Mouse (Mus musculus) limb, embryonic 12.5 days (tissue): ENCODE data around the gene Peg3. TPM values are rescaled to one million over a fixed set of nuclear protein-coding genes. Genes with fewer than 3 reads are reported as not detected.
"Not testable (repeated sequence)": the region's sequence is repeated elsewhere in the genome, so short reads cannot be mapped to it uniquely, and the experiment has no call there.

ENCODE experiments used
- ATAC-seq: fragments of 200-750 bp; cut with Nextera tagmentation; 2 replicates; pipeline ENCODE4 v1.8.0; 2017; ENCODE audit warnings: low read depth, moderate TSS enrichment; ENCODE audit not compliant: insufficient number of reproducible peaks, insufficient read depth, low FRiP score, low TSS enrichment
- H3K27ac ChIP-seq: fragments of 300-500 bp; sonication (generic); 2 replicates; pipeline ENCODE4 v1.5.1; 2016; ENCODE audit warnings: mild to moderate bottlenecking, moderate library complexity
- H3K27me3 ChIP-seq: fragments of 300-500 bp; sonication (generic); 2 replicates; pipeline ENCODE4 v1.6.1; 2016; ENCODE audit warnings: mild to moderate bottlenecking, moderate library complexity
- H3K36me3 ChIP-seq: fragments of 300-500 bp; sonication (generic); 2 replicates; pipeline ENCODE4 v1.6.1; 2016; ENCODE audit warnings: mild to moderate bottlenecking, moderate library complexity
- H3K4me1 ChIP-seq: fragments of 300-500 bp; sonication (generic); replicated peaks from 2 replicates; pipeline ENCODE4 v1.6.1; 2016
- H3K4me2 ChIP-seq: fragments of 300-500 bp; sonication (generic); 2 replicates; pipeline ENCODE4 v1.6.1; 2016; ENCODE audit warnings: mild to moderate bottlenecking, moderate library complexity
- H3K4me3 ChIP-seq: fragments of 300-500 bp; sonication (generic); replicated peaks from 2 replicates; pipeline ENCODE4 v1.5.1; 2016; ENCODE audit warnings: mild to moderate bottlenecking
- H3K9ac ChIP-seq: fragments of 300-500 bp; sonication (generic); replicated peaks from 2 replicates; pipeline ENCODE4 v1.6.1; 2016; ENCODE audit warnings: mild to moderate bottlenecking, moderate library complexity
- H3K9me3 ChIP-seq: fragments of 300-500 bp; sonication (generic); 2 replicates; pipeline ENCODE4 v1.6.1; 2016; ENCODE audit warnings: mild to moderate bottlenecking, moderate library complexity
- WGBS: fragments of 180-500 bp; shearing (Covaris S2); methylation state at CpG from one replicate; pipeline ENCODE4 v1.1.7; 2016; 5-methylcytosine and 5-hydroxymethylcytosine counted together
- polyA plus RNA-seq: library from polyadenylated mRNA; unstranded; fragments of >200 nt; fragmentation: Nextera tagmentation; extraction: Ambion mirVana; gene quantifications from 2 replicates; pipeline ENCODE4 v1.2.1, GENCODE M21; 2016

Peg3 gene
- polyA plus RNA-seq: 217 and 263 TPM in 2 replicates

DNA sequence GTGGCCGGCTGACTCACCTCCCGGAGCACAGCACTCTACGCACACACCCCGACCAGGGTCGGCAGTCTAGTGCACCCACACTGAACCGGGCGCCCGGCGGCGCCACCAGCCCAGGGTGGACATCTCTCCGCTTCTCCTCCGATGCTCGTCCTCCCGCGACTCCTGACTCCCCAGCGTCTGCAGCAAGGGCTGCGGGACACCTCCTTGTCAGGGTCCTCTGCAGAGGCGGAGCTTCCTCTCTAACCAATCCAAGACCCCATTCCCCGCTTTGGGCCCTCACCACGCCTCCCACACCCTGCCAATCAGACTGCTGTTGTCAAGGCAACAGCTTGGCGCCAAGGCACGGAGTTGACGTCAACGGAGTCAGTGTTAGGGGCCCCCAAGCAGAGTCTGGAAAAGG, at the start of gene Peg3, which contains the start of gene Usp29:
Gene Peg3 (minus strand): TSS at position 191 of the 400 bp plus-strand sequence.
Gene Usp29 (plus strand): TSS at position 338 of the 400 bp plus-strand sequence.
- H3K4me3 ChIP-seq: peak within 1 kb of the TSS; percentile 62
- peak; percentile 66 for ATAC-seq
- peak within 1 kb of the TSS; percentile 55 for H3K4me2 ChIP-seq
- H3K36me3 ChIP-seq: peaks cover 19% of the 10 kb centered on the region
- peaks cover 46% of the 10 kb centered on the region for H3K9me3 ChIP-seq
- WGBS: 57% methylated on average over 24 of the region's 24 CpGs
- H3K27ac ChIP-seq: peak within 1 kb of the TSS; percentile 92
- peak within 1 kb of the TSS; percentile 65 for H3K9ac ChIP-seq
- H3K4me1 ChIP-seq: no peaks in the 10 kb centered on the region
- H3K27me3 ChIP-seq: no peaks in the 10 kb centered on the region

DNA sequence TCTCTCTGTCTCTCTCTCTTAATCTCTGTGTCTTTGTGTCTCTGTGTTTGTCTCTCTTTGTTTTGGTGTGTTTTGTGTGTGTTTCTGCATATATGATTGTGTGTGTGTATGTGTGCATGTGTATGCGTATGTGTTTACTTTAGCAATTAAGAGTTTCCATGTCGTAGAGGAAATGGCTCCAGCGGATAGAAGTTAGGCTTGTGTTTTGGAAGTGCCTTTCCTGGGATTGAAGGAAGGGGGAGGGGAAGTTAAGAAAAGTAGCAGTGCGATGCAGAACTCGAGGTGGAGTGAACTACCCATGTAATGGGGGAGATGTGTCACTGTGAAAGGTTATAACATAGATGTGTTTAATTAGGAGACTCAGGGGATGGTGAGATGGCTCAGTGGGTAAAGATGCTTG, 48.9 kb upstream of the Peg3 start:
- H3K4me3 ChIP-seq: no peak overlapping the region
- WGBS: 80% methylated on average over 5 of the region's 5 CpGs
- H3K27ac ChIP-seq: no peak overlapping the region
- no peak for ATAC-seq
- no peak overlapping the region for H3K9ac ChIP-seq
- no peaks in the 10 kb centered on the region for H3K9me3 ChIP-seq
- H3K36me3 ChIP-seq: no peaks in the 10 kb centered on the region
- H3K4me1 ChIP-seq: peaks cover 51% of the 10 kb centered on the region
- no peak overlapping the region for H3K4me2 ChIP-seq
- no peaks in the 10 kb centered on the region for H3K27me3 ChIP-seq

DNA sequence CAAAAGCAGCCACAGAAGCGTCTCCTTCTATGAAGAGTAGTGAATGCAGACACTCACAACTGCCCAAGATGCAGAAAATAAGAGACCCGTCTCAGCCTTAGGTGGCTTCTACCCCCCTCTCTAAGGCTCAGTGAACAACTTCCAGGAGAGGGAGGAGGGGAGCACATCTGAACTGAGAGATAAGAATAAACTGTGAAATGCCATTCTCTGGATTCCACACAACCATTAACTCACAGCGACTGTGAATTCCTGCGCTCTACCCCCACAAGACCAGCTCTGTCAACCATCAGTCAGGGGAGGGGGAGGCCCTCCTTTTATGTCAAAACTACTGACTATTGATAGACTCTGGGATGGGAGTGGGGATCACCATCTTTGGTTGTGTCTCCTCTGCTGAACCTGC, 47.5 kb upstream of the Peg3 start:
- H3K27ac ChIP-seq: peak overlapping the region; percentile 75

GRCm38 (mm10) chr7:6777107-6777506, 46.9 kb upstream of the Peg3 start:
- Histone ChIP-seq H3K4me3 (no peak overlapping the region), H3K9ac (no peak overlapping the region), H3K4me1 (peaks cover 33% of the 10 kb centered on the region), H3K9me3 (no peaks in the 10 kb centered on the region), H3K4me2 (no peak overlapping the region), H3K36me3 (no peaks in the 10 kb centered on the region), H3K27ac (peak overlapping the region; percentile 75), H3K27me3 (no peaks in the 10 kb centered on the region)
- no peak for ATAC-seq
- 66% methylated on average over 2 of the region's 2 CpGs for WGBS

More for the DNA sequence above, 47.5 kb upstream of the Peg3 start:
- Histone ChIP-seq H3K9me3 (no peaks in the 10 kb centered on the region), H3K9ac (no peak overlapping the region), H3K4me1 (peaks cover 38% of the 10 kb centered on the region), H3K36me3 (no peaks in the 10 kb centered on the region), H3K4me2 (no peak overlapping the region), H3K27me3 (no peaks in the 10 kb centered on the region), H3K4me3 (no peak overlapping the region)
- WGBS: 27% methylated on average over 4 of the region's 4 CpGs
- 0 out of 2 replicates have a peak, but pooled peaks have one; percentile 13 for ATAC-seq

- Histone ChIP-seq H3K4me3 (no peak overlapping the region), H3K4me1 (peaks cover 27% of the 10 kb centered on the region), H3K4me2 (no peak overlapping the region), H3K9me3 (no peaks in the 10 kb centered on the region), H3K9ac (no peak overlapping the region), H3K36me3 (no peaks in the 10 kb centered on the region), H3K27me3 (no peaks in the 10 kb centered on the region), H3K27ac (peak overlapping the region; percentile 75)
- 80% methylated on average over 10 of the region's 10 CpGs for WGBS
- ATAC-seq: no peak
Observed at GRCm38 (mm10) chr7:6776314-6777059, 46.3 kb upstream of the Peg3 start.

GRCm38 (mm10) chr7:6773865-6774413, 43.7 kb upstream of the Peg3 start:
- H3K4me3 ChIP-seq, H3K36me3 ChIP-seq, H3K9ac ChIP-seq, H3K27me3 ChIP-seq, ATAC-seq, H3K9me3 ChIP-seq, H3K27ac ChIP-seq, H3K4me2 ChIP-seq: not testable (repeated sequence)
- WGBS: 44% methylated on average over 11 of the region's 11 CpGs
- H3K4me1 ChIP-seq: peaks cover 39% of the 10 kb centered on the region

- Histone ChIP-seq H3K27ac (peak overlapping the region; percentile 79), H3K36me3 (peaks cover 26% of the 10 kb centered on the region), H3K9me3 (no peaks in the 10 kb centered on the region), H3K27me3 (no peaks in the 10 kb centered on the region), H3K4me3 (no peak overlapping the region), H3K4me1 (peaks cover 26% of the 10 kb centered on the region), H3K4me2 (peak overlapping the region; percentile 25; the same call in 1 of the 2 replicates), H3K9ac (peak overlapping the region; percentile 9; the same call in 1 of the 2 replicates)
- peak; percentile 84 for ATAC-seq
- WGBS: under 1% methylated on average over 8 of the region's 8 CpGs
Observed at GRCm38 (mm10) chr7:6770286-6770685, 40.1 kb upstream of the Peg3 start.

DNA sequence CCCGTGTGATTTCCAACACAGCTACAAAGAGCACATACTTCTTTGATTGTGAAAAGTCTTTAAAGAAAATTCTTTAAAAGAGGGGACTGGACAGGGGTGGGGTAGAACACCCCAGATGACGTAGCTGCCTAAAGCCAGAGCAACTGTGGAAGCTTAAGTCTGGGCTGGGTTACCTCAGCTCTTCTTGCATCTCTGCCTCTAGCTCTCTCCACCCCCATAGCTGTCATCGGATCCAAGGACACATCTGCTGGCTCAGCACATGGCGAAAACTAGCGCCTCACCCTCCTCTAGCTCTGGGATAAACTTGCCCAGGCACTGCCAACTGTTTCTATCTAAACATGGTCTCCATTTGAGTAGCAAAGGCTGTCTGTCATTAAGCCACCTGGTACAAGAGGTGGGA, 35.0 kb upstream of the Peg3 start:
- H3K36me3 ChIP-seq: peaks cover 26% of the 10 kb centered on the region
- WGBS: 43% methylated on average over 5 of the region's 5 CpGs
- H3K9ac ChIP-seq: no peak overlapping the region
- H3K9me3 ChIP-seq: no peaks in the 10 kb centered on the region
- H3K4me2 ChIP-seq: no peak overlapping the region
- ATAC-seq: peak; percentile 42
- peaks cover 18% of the 10 kb centered on the region for H3K4me1 ChIP-seq
- H3K27ac ChIP-seq: 0 out of 2 replicates have a peak overlapping the region, but pooled peaks have one; percentile 35
- H3K4me3 ChIP-seq: no peak overlapping the region
- no peaks in the 10 kb centered on the region for H3K27me3 ChIP-seq

DNA sequence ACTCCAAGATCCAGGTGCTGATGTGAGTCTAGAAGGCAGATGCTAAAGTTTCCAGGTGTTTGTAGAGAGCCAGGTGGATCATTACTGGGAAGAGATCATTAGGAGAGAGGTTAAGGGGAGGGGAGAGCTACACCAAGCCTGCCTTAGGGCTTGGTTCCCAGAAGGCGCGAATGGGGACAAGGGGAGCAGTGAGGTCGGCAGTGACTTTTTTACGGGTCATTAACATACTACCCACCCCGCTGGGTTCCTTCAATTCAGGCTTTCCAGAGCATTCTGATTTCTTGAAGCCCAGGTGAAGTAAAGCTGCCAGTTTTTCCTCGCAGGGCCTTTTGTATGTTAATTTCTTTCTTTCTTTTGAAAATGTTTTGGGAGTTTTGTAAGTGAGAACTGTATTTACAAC, 29.9 kb upstream of the Peg3 start:
- no peak overlapping the region for H3K4me2 ChIP-seq
- no peak overlapping the region for H3K4me3 ChIP-seq
- H3K27me3 ChIP-seq: no peaks in the 10 kb centered on the region
- H3K9ac ChIP-seq: no peak overlapping the region
- peaks cover 13% of the 10 kb centered on the region for H3K4me1 ChIP-seq
- ATAC-seq: no peak
- H3K27ac ChIP-seq: 0 out of 2 replicates have a peak overlapping the region, but pooled peaks have one; percentile 1
- H3K9me3 ChIP-seq: peaks cover 3% of the 10 kb centered on the region; the same call in 1 of the 2 replicates
- H3K36me3 ChIP-seq: no peaks in the 10 kb centered on the region
- 14% methylated on average over 6 of the region's 6 CpGs for WGBS

DNA sequence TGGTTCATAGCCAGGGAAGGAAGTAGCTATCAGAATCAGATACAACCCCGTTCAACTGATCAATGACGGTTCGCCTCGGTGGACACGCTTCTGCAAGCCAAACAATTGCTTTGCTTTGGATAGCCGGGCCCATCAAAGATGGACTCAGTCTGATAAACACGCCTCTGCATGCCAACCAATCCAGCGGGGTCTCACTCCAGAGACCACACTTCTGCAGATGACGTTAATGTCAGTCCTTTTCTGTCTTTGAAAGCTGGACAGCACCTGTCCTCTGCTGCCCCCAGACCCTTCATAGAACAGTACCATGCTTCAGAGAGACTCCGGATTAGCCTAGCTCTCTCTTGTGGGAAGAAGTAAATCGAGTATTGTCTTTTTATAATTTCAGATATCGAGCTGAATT, 29.5 kb upstream of the Peg3 start:
- no peak overlapping the region for H3K27ac ChIP-seq
- WGBS: 68% methylated on average over 12 of the region's 12 CpGs
- no peaks in the 10 kb centered on the region for H3K36me3 ChIP-seq
- H3K4me2 ChIP-seq: no peak overlapping the region
- no peak overlapping the region for H3K9ac ChIP-seq
- no peaks in the 10 kb centered on the region for H3K27me3 ChIP-seq
- H3K9me3 ChIP-seq: peaks cover 3% of the 10 kb centered on the region; the same call in 1 of the 2 replicates
- ATAC-seq: no peak
- H3K4me3 ChIP-seq: no peak overlapping the region
- peaks cover 12% of the 10 kb centered on the region for H3K4me1 ChIP-seq

DNA sequence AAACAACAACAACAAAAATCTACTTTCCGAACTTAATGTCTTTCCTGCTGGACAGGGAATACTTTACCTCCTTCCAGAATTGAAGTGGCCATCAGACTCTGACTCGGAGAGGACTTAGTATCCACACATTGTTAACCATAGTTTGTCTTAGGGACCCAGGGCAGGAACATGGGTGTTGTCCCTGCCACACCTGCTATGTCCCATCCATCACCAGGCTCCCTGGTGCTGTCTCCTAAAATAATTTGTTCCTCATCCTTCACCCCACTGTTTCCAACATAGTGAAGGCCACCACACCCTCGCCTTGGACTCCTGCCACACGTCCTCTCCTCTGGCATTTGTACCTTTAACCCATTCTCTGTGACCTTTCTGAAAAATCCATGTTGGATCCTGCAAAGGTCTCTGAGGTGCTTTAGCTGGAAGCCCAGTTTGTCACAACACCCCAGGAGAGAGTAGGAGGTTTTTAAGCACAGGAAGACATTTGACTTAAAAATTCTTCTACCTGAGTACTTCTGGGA, 26.6 kb upstream of the Peg3 start:
- no peaks in the 10 kb centered on the region for H3K27me3 ChIP-seq
- no peaks in the 10 kb centered on the region for H3K36me3 ChIP-seq
- no peak overlapping the region for H3K4me3 ChIP-seq
- no peak overlapping the region for H3K4me2 ChIP-seq
- WGBS: 82% methylated on average over 4 of the region's 4 CpGs
- peaks cover 3% of the 10 kb centered on the region; the same call in 1 of the 2 replicates for H3K9me3 ChIP-seq
- ATAC-seq: no peak
- H3K4me1 ChIP-seq: peaks cover 24% of the 10 kb centered on the region
- H3K27ac ChIP-seq: no peak overlapping the region
- no peak overlapping the region for H3K9ac ChIP-seq
